In genomic region chr9:71616185-71616584, GRCm38 (mm10) we compare ENCODE assay signal across 8 mouse cellular contexts. TPM values are rescaled to one million over a fixed set of nuclear protein-coding genes. Genes with fewer than 3 reads are reported as not detected.
DNase-seq lines count a peak whose midpoint lies in the region; ATAC-seq and TF ChIP-seq lines count a peak whose summit lies in the region.

No protein-coding gene starts in this region.

- peak; percentile 79 for DNase-seq in 416B (ENCODE audit: low read depth)
- DNase-seq in Muller cell, postnatal 12 days (ENCODE audit: inconsistent ontology term) = peak; percentile 42
- DNase-seq in cerebellum, postnatal 36 days = peak; percentile 67 to 72
- peak; percentile 75 for DNase-seq in gastrocnemius, postnatal 14 days
- DNase-seq in kidney, postnatal 14 days = peak; percentile 88
- peak; percentile 80 for DNase-seq in liver, postnatal 0 days
- DNase-seq in right cerebral cortex, adult 18-20 months = peak; percentile 54
- DNase-seq in urinary bladder, adult 2 months (ENCODE audit: low spot score) = peak; percentile 46

- no peaks in the 10 kb centered on the region for H3K9me3 ChIP-seq in liver, postnatal 0 days (ENCODE audit: low read length)

- intact Hi-C loops in gastrocnemius, postnatal 14 days (cut with DNase I; ENCODE audit: low total_unique reads) = no loop called here

- H3K27me3 ChIP-seq in liver, postnatal 0 days (ENCODE audit: insufficient read depth, low read length) = no peaks in the 10 kb centered on the region

- ATAC-seq in liver, postnatal 0 days = peak; percentile 40; the same call in 1 of the 2 replicates

- no peak overlapping the region; the same call in 1 of the 2 replicates for H3K4me2 ChIP-seq in liver, postnatal 0 days (ENCODE audit: low read depth, low read length)

- no peaks in the 10 kb centered on the region for H3K36me3 ChIP-seq in liver, postnatal 0 days (replicated peaks; ENCODE audit: insufficient read depth, low read length)

- no peak for TF ChIP-seq EP300 in liver, postnatal 0 days (IDR thresholded peaks at IDR 0.05; ENCODE audit: low read depth)

- H3K4me1 ChIP-seq in liver, postnatal 0 days (ENCODE audit: insufficient read depth) = no peaks in the 10 kb centered on the region

- no peak overlapping the region for H3K9ac ChIP-seq in liver, postnatal 0 days (replicated peaks)

- H3K27ac ChIP-seq in liver, postnatal 0 days (ENCODE audit: low read depth) = no peak overlapping the region

- peak; percentile 93 for TF ChIP-seq CTCF in liver, postnatal 0 days (IDR thresholded peaks at IDR 0.05; ENCODE audit: low read depth)

- no peak overlapping the region for H3K4me3 ChIP-seq in liver, postnatal 0 days (ENCODE audit: low read depth, low read length)

- WGBS in liver, postnatal 0 days (ENCODE audit: insufficient replicate concordance) = 8% methylated on average over 3 of the region's 3 CpGs

RNA-seq across cellular contexts. Expression of gene Myzap, which starts 24.0 kb away (rescaled TPM):
- total RNA-seq in gastrocnemius, postnatal 14 days (2021) = 1 to 10 TPM; 6.7 to 8.8 TPM
- 2.8 and 3.7 TPM in 2 replicates for polyA plus RNA-seq in liver, postnatal 0 days (2015; fragmentation: Nextera tagmentation; extraction: Ambion mirVana)
- 53.1 and 66.1 TPM in 2 replicates for polyA plus RNA-seq in urinary bladder, adult 2 months (2012; rRNA removed)

Comparison
In these comparisons a context has a peak if more than half of its experiments do, and no peak if none do; other contexts are left out.
1. RNA of gene Myzap, which starts 24.0 kb away (polyA plus RNA-seq): 53.1 to 66.1 TPM in urinary bladder, adult 2 months; 2.8 to 3.7 TPM in liver, postnatal 0 days; every median in the first group is over 10 times any median in the second.
2. Peak in every context shown above with its lines, with median percentiles within 50 percentile points of each other: DNase-seq.